Mouse (Mus musculus): Measurements from ENCODE around the gene Gng2. TPM values are rescaled to one million over a fixed set of nuclear protein-coding genes. Genes with fewer than 3 reads are reported as not detected.
"Not testable (repeated sequence)": the region's sequence is repeated elsewhere in the genome, so short reads cannot be mapped to it uniquely, and the experiment has no call there.

Gene Gng2
- polyA plus RNA-seq, 1 experiment from 2014 or later, result 61.6 TPM

DNA sequence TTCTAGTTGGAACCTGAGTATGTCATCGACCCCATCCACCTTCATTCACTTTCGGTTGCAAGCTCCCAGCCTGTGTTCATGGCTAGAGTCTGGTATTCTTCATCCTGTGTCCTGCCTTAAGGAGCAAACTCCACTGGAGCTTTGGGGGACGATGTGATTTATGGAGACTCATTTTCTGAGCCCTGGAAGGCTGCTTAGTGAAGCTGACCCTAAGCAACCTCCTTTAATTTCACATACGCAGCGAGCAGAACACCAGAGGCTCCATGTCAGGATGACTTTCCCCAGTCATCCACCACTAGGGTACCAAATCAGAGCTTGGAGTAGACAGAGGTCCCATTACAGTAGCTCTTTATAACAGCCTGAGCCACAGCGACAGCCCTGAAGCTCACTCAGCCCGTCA is 59.9 kb downstream of the Gng2 start:
- Histone ChIP-seq H3K4me3 (no peak overlapping the region), H3K27ac (no peak overlapping the region), H3K9me3 (no peaks in the 10 kb centered on the region), H3K4me1 (peaks cover 18% of the 10 kb centered on the region), H3K27me3 (ENCODE audit: insufficient read depth, poor library complexity, severe bottlenecking) (no peaks in the 10 kb centered on the region), H3K36me3 (no peaks in the 10 kb centered on the region)
- no peak for DNase-seq (ENCODE audit: low spot score)
- 86% methylated on average over 7 of the region's 7 CpGs for whole genome bisulfite sequencing

DNA sequence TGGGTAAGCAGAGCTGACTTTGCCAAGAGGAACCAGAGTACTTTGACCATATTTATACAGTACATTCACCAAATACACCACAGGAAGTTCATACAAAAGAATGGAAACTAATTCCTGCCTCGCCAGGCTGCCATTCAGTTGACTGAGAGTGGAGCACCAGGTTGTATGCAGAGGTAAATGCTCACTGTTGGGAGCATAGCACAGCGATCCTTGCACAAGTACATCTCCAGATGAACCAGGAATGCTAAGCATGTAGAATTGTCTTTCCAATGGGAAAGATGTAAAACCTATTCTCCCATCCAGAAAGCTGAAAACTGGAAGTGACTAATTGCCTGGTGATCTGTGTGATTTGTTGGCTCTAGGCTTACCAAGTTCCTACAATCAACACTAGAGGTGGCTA is 61.1 kb downstream of the Gng2 start:
- WGBS, result 89% methylated on average over 2 of the region's 2 CpGs
- DNase-seq (ENCODE audit: low spot score), result no peak
- Histone ChIP-seq H3K27me3 (ENCODE audit: insufficient read depth, poor library complexity, severe bottlenecking) (no peaks in the 10 kb centered on the region), H3K4me3 (no peak overlapping the region), H3K9me3 (no peaks in the 10 kb centered on the region), H3K4me1 (peaks cover 28% of the 10 kb centered on the region), H3K27ac (no peak overlapping the region), H3K36me3 (no peaks in the 10 kb centered on the region)

DNA sequence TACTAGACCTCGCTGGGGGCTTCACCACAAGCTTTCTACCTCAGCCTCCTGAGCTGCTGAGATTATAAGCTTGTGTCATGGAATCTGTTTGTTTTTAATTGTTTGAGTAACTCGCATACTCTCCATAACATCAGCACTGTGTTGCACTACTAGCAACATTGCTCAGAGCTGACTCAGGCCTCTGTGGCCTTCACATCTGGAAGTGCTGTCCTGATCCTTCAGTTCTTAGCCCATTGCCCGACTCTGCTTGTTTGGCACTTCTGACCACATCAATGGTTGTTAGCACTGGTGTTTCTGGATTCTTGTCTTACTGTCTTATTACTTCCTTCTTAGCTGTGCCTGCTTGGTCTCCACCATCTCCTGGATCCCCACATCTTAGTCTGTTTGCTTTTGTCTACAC is 64.5 kb downstream of the Gng2 start:
- Histone ChIP-seq H3K36me3 (no peaks in the 10 kb centered on the region), H3K27ac (no peak overlapping the region), H3K27me3 (ENCODE audit: insufficient read depth, poor library complexity, severe bottlenecking) (no peaks in the 10 kb centered on the region), H3K4me1 (peaks cover 23% of the 10 kb centered on the region), H3K9me3 (no peaks in the 10 kb centered on the region), H3K4me3 (no peak overlapping the region)
- 74% methylated on average over 3 of the region's 3 CpGs for WGBS
- DNase-seq (ENCODE audit: low spot score), result no peak

DNA sequence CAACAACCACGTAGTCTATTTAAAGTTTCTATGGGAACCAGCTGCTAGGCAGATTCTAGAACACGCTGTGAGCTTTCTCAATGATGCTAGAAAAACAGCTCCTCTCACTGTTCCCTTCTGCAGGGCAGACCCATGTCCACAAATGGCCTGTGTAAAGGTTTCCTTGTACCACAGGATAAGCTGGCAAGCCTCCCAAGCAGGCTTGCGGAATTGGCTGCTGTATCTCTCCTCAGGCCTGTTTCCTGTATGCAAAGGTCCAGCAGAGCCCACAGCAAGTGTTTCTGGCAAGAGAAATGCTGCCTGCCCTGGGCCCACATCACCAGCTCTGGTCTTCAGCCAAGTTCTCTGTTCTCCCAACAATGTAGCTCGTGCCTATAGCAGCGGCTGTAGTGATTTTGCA is 71.8 kb downstream of the Gng2 start:
- H3K9me3 ChIP-seq, result no peaks in the 10 kb centered on the region
- H3K36me3 ChIP-seq, result no peaks in the 10 kb centered on the region
- WGBS, result 70% methylated on average over 5 of the region's 5 CpGs
- H3K4me3 ChIP-seq, result no peak overlapping the region
- H3K27me3 ChIP-seq (ENCODE audit: insufficient read depth, poor library complexity, severe bottlenecking), result no peaks in the 10 kb centered on the region
- no peak overlapping the region for H3K27ac ChIP-seq
- H3K4me1 ChIP-seq, result 0 out of 2 replicates have a peak, but pooled peaks cover under 1% of the 10 kb centered on the region
- no peak for DNase-seq (ENCODE audit: low spot score)

DNA sequence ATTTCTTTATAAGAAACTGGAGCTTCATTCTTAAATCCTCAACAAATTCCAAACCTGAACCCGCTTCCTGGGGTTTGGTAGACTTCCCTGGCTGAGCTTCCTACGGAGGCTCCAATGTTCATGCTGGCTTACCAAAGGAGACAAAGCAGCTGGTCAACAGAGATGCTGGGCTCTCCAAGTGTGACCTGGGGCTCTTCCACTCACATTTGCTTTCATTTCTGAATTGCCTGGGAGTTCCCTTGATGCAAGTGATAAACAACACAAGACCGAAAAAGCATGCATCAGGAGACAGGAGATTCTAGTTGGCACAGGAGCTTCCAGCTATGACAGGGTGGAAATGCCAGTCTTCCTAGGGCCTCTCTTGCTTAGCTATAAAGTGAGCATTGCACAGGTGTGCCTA is 72.6 kb downstream of the Gng2 start:
- Histone ChIP-seq H3K4me3 (no peak overlapping the region), H3K27me3 (ENCODE audit: insufficient read depth, poor library complexity, severe bottlenecking) (no peaks in the 10 kb centered on the region), H3K36me3 (no peaks in the 10 kb centered on the region), H3K4me1 (no peaks in the 10 kb centered on the region), H3K9me3 (no peaks in the 10 kb centered on the region), H3K27ac (no peak overlapping the region)
- DNase-seq (ENCODE audit: low spot score), result no peak
- 67% methylated on average over 3 of the region's 3 CpGs for WGBS

DNA sequence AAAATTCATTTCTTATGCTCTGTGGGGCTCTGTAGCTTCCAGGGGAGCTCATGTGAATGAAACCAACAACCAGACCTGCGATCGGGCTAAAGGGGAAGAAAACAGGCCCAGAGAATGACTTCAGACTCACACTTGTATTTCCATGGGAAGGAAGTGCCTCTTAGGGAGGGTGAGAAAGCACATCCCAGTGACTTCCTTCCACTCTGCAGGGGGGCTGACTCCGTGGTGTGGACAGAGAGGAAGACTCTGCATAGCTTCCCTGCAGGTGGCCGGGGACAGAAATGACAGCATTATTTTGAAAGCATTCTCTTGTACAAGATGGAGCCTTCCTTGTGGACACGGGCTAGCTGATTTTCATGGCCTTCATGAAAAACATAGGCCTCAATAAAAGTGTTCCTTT is 73.4 kb downstream of the Gng2 start:
- H3K27me3 ChIP-seq (ENCODE audit: insufficient read depth, poor library complexity, severe bottlenecking), result no peaks in the 10 kb centered on the region

DNA sequence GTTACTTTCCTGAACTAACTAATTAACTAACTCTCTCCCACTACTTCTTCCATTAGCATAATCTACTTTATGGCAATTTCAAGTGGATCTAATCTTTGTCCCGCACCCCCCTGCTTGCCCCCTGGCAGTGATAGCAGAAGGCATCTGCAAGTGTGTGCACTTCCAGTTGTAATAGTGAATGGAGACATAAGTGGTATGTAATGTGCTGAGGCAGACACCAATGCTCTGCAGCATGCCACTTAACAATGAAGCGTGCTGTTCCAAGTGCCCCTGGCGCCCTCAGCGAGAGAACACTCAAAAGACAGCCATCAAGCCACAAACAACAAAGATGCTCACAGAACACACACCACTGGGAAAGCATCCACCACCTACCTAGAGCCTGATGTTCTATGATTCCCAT is 76.9 kb downstream of the Gng2 start:
- WGBS, result 72% methylated on average over 4 of the region's 4 CpGs
- no peak for DNase-seq (ENCODE audit: low spot score)
- Histone ChIP-seq H3K27ac (no peak overlapping the region), H3K9me3 (no peaks in the 10 kb centered on the region), H3K36me3 (no peaks in the 10 kb centered on the region), H3K4me1 (no peaks in the 10 kb centered on the region), H3K4me3 (no peak overlapping the region), H3K27me3 (ENCODE audit: insufficient read depth, poor library complexity, severe bottlenecking) (no peaks in the 10 kb centered on the region)

More for the DNA sequence above, 73.4 kb downstream of the Gng2 start:
- no peak for DNase-seq (ENCODE audit: low spot score)
- H3K9me3 ChIP-seq, result no peaks in the 10 kb centered on the region
- WGBS, result 41% methylated on average over 5 of the region's 5 CpGs
- H3K4me1 ChIP-seq, result no peaks in the 10 kb centered on the region
- H3K27ac ChIP-seq, result no peak overlapping the region
- no peak overlapping the region for H3K4me3 ChIP-seq
- no peaks in the 10 kb centered on the region for H3K36me3 ChIP-seq

DNA sequence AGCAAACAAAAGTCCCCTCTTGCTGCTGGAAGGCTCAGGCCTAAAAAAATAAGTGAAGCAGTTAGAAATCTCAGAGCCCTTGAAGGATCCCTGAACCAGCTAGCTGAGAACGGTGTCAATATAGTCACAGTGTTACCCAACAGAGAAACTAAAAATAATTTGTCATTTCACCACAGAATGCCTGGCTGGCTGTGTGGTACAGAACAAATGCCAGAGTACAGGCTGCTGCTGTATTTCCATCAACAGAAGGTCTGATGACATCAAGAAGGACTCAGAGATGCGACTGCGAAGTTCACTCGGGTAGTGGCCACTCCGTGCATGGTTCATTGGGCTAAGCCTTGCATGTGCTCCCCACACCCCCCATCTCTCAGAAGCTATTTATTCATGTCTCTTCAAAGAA is 89.9 kb downstream of the Gng2 start:
- Histone ChIP-seq H3K36me3 (peaks cover 16% of the 10 kb centered on the region; the same call in 1 of the 2 replicates), H3K4me3 (no peak overlapping the region), H3K4me1 (no peaks in the 10 kb centered on the region), H3K9me3 (no peaks in the 10 kb centered on the region), H3K27ac (no peak overlapping the region), H3K27me3 (ENCODE audit: insufficient read depth, poor library complexity, severe bottlenecking) (no peaks in the 10 kb centered on the region)
- DNase-seq (ENCODE audit: low spot score), result no peak
- 80% methylated on average over 5 of the region's 5 CpGs for WGBS

DNA sequence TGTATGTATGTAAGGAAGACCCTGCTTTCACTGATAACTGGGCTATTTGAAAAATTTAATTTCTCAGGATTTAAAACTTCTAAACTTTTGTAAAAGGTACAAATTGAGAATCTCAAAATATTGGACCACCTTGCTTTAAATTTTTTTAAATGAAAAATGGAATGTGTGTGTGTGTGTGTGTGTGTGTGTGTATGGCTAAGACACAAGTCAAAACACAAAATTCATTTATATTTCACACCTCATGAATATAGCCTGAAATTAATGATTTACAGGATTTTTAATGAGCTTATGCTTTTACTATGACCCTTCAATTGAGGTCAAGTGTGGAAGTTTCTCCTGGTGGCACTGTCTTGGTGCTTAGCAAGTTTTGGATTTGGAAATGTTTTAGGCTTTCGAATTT is 93.0 kb downstream of the Gng2 start:
- not testable (repeated sequence) for DNase-seq (ENCODE audit: low spot score); H3K4me3 ChIP-seq; H3K27me3 ChIP-seq (ENCODE audit: insufficient read depth, poor library complexity, severe bottlenecking); H3K36me3 ChIP-seq; H3K9me3 ChIP-seq; H3K4me1 ChIP-seq; H3K27ac ChIP-seq
- 89% methylated on average over 1 of the region's 1 CpGs for WGBS

DNA sequence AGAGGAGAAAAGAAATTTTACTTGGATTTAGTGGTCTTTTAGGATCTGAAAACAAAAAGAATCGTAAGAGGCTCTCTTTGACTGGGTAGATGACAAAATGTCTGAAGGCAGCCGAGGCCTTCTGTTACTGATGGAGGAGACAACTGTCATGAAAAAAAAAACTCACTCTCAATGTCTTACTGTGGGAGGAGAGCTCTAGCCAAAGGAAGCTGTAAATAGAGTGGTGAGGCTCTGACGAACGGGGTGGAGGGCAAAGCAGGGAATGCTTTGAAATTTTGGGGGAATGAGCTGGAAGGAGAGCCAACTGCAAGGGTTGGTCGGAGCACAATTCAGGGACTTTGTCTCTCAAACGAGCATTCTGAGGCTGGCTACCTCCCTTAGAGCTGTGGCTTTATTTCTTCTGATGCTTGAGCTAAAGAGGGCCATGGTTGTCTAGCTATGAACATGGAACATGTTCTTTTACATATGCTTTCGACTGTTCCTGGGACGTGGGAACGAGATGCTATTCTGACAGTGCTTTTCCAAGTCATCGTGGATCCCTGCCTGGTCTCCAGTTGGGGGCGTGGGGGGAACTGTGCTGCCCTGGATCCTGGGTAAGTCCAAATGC is 103.1 kb downstream of the Gng2 start:
- Histone ChIP-seq H3K27ac (no peak overlapping the region), H3K4me1 (no peaks in the 10 kb centered on the region), H3K36me3 (0 out of 2 replicates have a peak, but pooled peaks cover 3% of the 10 kb centered on the region), H3K27me3 (ENCODE audit: insufficient read depth, poor library complexity, severe bottlenecking) (no peaks in the 10 kb centered on the region), H3K9me3 (no peaks in the 10 kb centered on the region), H3K4me3 (no peak overlapping the region)
- no peak for DNase-seq (ENCODE audit: low spot score)
- 79% methylated on average over 11 of the region's 11 CpGs for WGBS

DNA sequence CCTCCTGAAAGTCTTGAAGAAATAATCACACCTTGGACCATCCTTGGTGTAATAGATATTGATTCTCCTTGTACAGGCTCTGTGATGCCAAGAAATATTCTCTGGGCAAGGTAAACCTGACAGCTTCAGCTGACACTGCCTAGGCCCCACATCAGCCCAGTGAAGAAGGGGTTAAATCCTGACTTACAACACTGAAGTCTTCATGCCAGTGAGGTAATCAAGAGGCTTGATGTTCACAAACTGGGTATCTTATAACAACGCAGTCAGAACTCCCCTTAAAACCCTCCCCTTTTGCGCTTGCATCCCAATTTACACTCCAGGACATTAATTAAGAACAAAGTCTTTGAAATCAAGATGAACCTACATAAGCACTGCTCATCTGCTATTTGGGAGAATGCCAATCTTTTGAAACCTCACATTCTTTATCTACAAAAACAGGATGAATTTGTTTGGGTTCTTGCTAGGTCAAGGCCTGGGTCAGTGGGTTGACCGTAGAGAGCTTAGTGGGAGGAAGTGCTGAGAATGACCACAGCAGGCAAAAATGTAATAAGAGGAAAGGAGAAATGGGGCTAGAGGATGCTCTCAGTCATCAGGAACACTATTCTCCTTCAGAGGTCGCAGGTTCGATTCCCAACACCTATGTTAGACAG is 110.0 kb downstream of the Gng2 start:
- DNase-seq (ENCODE audit: low spot score), result no peak
- 57% methylated on average over 5 of the region's 5 CpGs for WGBS
- H3K27ac ChIP-seq, result no peak overlapping the region
- H3K4me1 ChIP-seq, result peaks cover 9% of the 10 kb centered on the region
- H3K9me3 ChIP-seq, result no peaks in the 10 kb centered on the region
- H3K36me3 ChIP-seq, result no peaks in the 10 kb centered on the region
- no peak overlapping the region for H3K4me3 ChIP-seq
- H3K27me3 ChIP-seq (ENCODE audit: insufficient read depth, poor library complexity, severe bottlenecking), result no peaks in the 10 kb centered on the region

DNA sequence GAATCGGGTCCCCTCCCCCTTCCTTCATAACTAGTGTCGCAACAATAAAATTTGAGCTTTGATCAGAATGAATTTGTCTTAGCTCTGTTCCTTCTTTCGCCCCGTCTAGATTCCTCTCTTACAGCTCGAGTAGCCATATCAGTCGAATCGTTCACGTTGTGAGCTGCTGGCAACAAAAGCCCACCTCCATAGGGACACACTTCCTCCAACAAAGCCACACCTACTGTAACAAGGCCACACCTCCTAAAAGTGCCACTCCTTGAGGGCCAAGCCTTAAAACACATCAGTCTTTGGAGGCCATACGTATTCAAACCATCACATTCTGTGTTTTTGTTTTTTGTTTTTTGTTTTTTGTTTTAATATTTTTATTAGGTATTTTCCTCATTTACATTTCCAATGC is 112.3 kb downstream of the Gng2 start:
- DNase-seq (ENCODE audit: low spot score), result not testable (repeated sequence)

DNA sequence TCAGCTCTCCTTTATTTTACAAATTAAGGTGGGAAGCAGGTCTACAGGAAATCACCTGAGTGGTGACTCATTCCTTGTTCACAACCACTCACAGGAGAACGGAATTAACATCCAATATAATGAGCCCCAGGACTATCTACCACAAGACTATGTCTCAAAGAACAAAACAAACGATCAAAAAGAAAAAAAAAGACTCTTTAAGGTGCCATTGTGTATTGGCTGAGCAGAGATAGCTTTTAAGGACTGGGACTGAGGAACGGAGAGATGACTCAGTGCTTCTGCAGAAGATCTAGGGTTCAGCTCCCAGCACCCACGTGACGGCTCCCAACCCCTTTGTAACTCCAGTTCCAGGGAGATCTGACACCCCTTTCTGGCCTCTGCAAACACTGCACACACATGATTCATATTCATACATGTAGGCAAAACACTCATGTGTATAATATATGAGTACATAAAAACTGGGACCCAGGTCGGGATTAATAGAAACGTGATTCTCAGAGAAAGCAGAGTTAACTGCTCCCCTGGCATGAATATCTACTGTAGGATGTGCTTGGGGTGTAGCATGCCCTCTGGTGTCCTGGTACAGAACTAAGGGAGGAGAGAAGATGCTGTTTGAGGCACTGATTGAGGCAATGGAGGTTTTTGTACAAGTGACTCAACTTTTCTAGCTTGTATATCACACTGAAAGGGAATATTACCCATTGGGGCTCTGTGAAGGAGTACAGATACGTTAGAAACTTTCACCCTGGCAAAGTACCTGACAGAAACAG is 115.9 kb downstream of the Gng2 start:
- Histone ChIP-seq H3K4me1 (no peaks in the 10 kb centered on the region), H3K9me3 (no peaks in the 10 kb centered on the region), H3K27ac (no peak overlapping the region), H3K4me3 (no peak overlapping the region), H3K27me3 (ENCODE audit: insufficient read depth, poor library complexity, severe bottlenecking) (no peaks in the 10 kb centered on the region), H3K36me3 (no peaks in the 10 kb centered on the region)
- DNase-seq (ENCODE audit: low spot score), result no peak
- 81% methylated on average over 8 of the region's 8 CpGs for WGBS

More for the DNA sequence above, 112.3 kb downstream of the Gng2 start:
- not testable (repeated sequence) for H3K27me3 ChIP-seq (ENCODE audit: insufficient read depth, poor library complexity, severe bottlenecking); H3K27ac ChIP-seq; H3K9me3 ChIP-seq; H3K4me3 ChIP-seq; H3K4me1 ChIP-seq; H3K36me3 ChIP-seq
- 80% methylated on average over 9 of the region's 9 CpGs for WGBS

Measured in heart, embryonic 10.5 days (tissue).